Mouse (Mus musculus) liver, embryonic 15.5 days (tissue): ENCODE results near the gene Elp5. TPM values are rescaled to one million over a fixed set of nuclear protein-coding genes. Genes with fewer than 3 reads are reported as not detected.

ENCODE experiments used
- ATAC-seq: fragments of 200-750 bp; cut with Nextera tagmentation; 2 replicates; pipeline ENCODE4 v1.8.0; 2017; ENCODE audit warnings: moderate number of reproducible peaks, mild to moderate bottlenecking, moderate library complexity; ENCODE audit not compliant: insufficient read depth
- H3K27ac ChIP-seq: fragments of 300-500 bp; sonication (generic); replicated peaks from 2 replicates; pipeline ENCODE4 v1.5.1; 2015; ENCODE audit warnings: mild to moderate bottlenecking, inconsistent platforms
- H3K27me3 ChIP-seq: fragments of 300-500 bp; sonication (generic); 2 replicates; pipeline ENCODE4 v1.6.1; 2015; ENCODE audit warnings: mild to moderate bottlenecking, inconsistent platforms
- H3K36me3 ChIP-seq: fragments of 300-500 bp; sonication (generic); replicated peaks from 2 replicates; pipeline ENCODE4 v1.6.1; 2015; ENCODE audit warnings: moderate library complexity, mild to moderate bottlenecking, inconsistent platforms
- H3K4me1 ChIP-seq: fragments of 300-500 bp; sonication (generic); replicated peaks from 2 replicates; pipeline ENCODE4 v1.6.1; 2015; ENCODE audit warnings: inconsistent platforms
- H3K4me2 ChIP-seq: fragments of 300-500 bp; sonication (generic); 2 replicates; pipeline ENCODE4 v1.6.1; 2015; ENCODE audit warnings: moderate library complexity, mild to moderate bottlenecking, inconsistent platforms
- H3K4me3 ChIP-seq: fragments of 300-500 bp; sonication (generic); replicated peaks from 2 replicates; pipeline ENCODE4 v1.5.1; 2015; ENCODE audit warnings: mild to moderate bottlenecking, inconsistent platforms
- H3K9ac ChIP-seq: fragments of 300-500 bp; sonication (generic); 2 replicates; pipeline ENCODE4 v1.6.1; 2015; ENCODE audit warnings: moderate library complexity, mild to moderate bottlenecking, inconsistent platforms
- H3K9me3 ChIP-seq: fragments of 300-500 bp; sonication (generic); replicated peaks from 2 replicates; pipeline ENCODE4 v1.6.1; 2016; ENCODE audit warnings: inconsistent platforms
- WGBS: fragments of 180-500 bp; shearing (Covaris S2); methylation state at CpG from one replicate; pipeline ENCODE4 v1.1.7; 2015; ENCODE audit warnings: mixed read lengths; ENCODE audit not compliant: insufficient replicate concordance; 5-methylcytosine and 5-hydroxymethylcytosine counted together
- polyA plus RNA-seq: library from polyadenylated mRNA; unstranded; fragments of >200 nt; fragmentation: Nextera tagmentation; extraction: Ambion mirVana; gene quantifications from 2 replicates; pipeline ENCODE4 v1.2.1, GENCODE M21; 2015

Gene Elp5
- polyA plus RNA-seq, 1 experiment from 2014 or later: 58.1 TPM

DNA sequence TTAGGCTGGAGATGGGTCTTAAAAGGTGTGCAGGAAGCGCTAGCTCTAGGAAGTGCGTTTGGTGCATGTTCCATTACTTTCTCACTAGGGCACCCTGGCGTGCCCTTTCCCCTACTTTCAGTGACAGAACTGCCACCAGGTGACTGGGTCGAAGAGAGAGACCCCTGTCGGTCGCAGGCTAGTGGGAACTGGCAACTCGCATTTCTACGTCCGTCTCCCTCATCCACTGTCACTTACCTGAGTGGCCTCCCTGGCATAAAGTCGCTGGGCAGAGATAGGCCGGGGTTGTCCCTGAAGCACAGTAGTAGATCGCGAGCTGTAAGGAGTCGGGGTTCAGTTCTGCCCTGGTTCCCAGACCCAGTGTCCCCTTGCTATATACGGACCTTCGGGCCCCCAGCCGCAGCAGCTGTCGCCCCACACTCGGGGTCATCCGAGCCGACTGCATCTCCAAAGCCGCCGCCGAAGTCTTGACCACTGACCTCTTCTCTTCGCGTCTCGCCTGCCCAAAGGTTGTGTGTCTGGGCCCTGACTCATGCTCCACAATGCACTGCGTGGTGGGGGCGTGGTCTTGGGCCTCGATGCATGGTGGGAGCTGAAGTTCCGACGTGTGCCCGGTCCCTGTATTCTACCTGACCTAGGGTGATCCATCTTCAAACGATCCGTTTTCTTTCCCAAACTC is 32.7 kb upstream of the Elp5 start, which contains the start of gene Acadvl:
Gene Acadvl (minus strand): TSS at position 532 of the 679 bp plus-strand sequence.
- ATAC-seq: peak; percentile 84
- Histone ChIP-seq H3K36me3 (peaks cover 36% of the 10 kb centered on the region), H3K4me3 (peak within 1 kb of the TSS; percentile 73), H3K27me3 (no peaks in the 10 kb centered on the region), H3K9me3 (no peaks in the 10 kb centered on the region), H3K4me2 (peak within 1 kb of the TSS; percentile 88), H3K4me1 (peaks cover 50% of the 10 kb centered on the region), H3K9ac (peak within 1 kb of the TSS; percentile 75), H3K27ac (peak within 1 kb of the TSS; percentile 76)
- WGBS: under 1% methylated on average over 35 of the region's 35 CpGs

DNA sequence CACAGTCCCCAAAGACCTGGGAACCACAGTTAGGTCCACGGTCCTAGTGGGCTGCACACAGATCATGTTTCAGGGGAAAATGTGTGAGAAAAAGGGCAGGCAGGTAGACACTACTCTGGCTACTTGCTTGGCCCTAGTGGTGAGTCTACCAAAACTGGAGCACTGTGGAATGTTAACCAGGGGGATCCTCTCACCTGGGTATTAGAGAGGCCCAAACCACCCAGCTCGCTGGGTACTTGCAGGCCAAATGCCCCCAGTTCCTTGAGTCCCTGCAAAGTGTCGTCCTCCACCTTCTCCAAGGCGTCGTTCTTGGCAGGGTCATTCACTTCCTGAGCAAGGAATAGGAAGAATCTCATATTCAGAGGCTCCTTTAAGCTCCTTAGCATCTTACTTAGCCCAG is 31.7 kb upstream of the Elp5 start:
- H3K4me3 ChIP-seq: peak overlapping the region; percentile 73
- WGBS: 64% methylated on average over 5 of the region's 5 CpGs
- H3K9me3 ChIP-seq: no peaks in the 10 kb centered on the region
- peak overlapping the region; percentile 75; the same call in 1 of the 2 replicates for H3K9ac ChIP-seq
- no peaks in the 10 kb centered on the region for H3K27me3 ChIP-seq
- H3K27ac ChIP-seq: peak overlapping the region; percentile 76; the same call in 1 of the 2 replicates
- H3K4me1 ChIP-seq: peaks cover 42% of the 10 kb centered on the region
- peaks cover 44% of the 10 kb centered on the region for H3K36me3 ChIP-seq
- H3K4me2 ChIP-seq: peak overlapping the region; percentile 88
- ATAC-seq: no peak

DNA sequence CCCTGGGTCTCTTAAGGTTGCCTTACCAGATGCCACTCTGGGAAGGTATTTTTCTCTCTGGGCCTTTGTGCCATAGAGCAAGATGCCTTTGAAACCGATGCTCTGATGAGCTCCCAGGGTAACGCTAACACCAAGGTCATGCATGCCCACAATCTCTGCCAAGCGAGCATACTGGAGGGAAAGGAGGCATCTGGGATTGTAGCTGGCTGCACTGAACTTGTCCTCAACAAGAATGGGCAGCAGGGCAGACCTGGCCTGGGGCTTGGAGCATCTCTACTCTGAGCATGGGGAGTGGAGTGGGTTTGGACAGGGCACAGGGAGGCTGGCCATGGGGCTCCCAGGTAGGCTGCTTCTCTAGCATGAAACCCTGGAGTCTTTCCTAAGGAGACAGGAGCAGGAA is 31.1 kb upstream of the Elp5 start:
- no peaks in the 10 kb centered on the region for H3K9me3 ChIP-seq
- peaks cover 51% of the 10 kb centered on the region for H3K36me3 ChIP-seq
- H3K27me3 ChIP-seq: no peaks in the 10 kb centered on the region
- H3K4me3 ChIP-seq: no peak overlapping the region
- H3K27ac ChIP-seq: no peak overlapping the region
- H3K9ac ChIP-seq: no peak overlapping the region
- ATAC-seq: no peak
- peaks cover 35% of the 10 kb centered on the region for H3K4me1 ChIP-seq
- H3K4me2 ChIP-seq: no peak overlapping the region
- WGBS: 86% methylated on average over 3 of the region's 3 CpGs

DNA sequence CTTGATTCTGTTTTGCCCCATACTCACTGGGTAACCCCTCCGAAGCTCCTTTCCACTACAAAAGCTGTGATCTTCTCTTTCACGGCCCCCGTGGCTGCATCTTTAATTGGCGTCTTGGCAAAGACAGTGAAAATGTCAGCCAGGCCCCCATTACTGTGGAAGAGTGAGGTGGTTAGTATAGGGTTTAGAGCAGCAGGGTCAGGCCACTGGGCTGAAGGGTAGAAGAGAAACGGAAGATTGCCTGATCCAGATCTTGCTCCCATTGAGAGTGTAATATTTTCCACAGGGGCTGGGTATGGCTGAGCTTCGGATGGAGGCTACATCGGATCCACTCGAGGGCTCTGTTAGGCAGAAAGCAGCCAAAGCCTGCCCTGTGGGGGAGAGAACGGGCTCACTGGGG is 30.6 kb upstream of the Elp5 start:
- H3K27me3 ChIP-seq: no peaks in the 10 kb centered on the region
- peaks cover 56% of the 10 kb centered on the region for H3K36me3 ChIP-seq
- no peak overlapping the region for H3K9ac ChIP-seq
- H3K9me3 ChIP-seq: no peaks in the 10 kb centered on the region
- H3K4me1 ChIP-seq: peaks cover 31% of the 10 kb centered on the region
- H3K27ac ChIP-seq: no peak overlapping the region
- no peak for ATAC-seq
- H3K4me2 ChIP-seq: no peak overlapping the region
- WGBS: 80% methylated on average over 9 of the region's 9 CpGs
- H3K4me3 ChIP-seq: no peak overlapping the region

DNA sequence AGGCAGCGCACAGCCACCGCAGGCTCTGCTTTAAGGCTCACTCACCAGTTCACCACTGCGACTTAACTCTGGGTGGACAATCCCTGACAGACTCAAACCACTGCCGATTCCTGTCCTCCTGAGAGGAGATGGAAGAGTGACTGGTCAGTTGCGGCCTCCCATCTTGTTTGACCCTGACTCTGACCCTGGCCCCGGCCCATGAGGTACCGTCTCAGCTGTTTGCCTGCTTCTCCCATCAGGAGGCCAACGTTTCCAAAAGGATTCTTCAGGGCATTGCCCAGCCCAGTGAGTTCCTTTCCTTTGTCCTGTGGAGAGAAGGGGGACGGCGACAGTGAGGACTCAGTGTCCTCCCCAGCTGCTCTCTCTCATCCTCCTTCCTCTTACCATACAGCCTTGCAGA is 28.6 kb upstream of the Elp5 start:
- 76% methylated on average over 10 of the region's 10 CpGs for WGBS
- H3K4me3 ChIP-seq: no peak overlapping the region
- no peaks in the 10 kb centered on the region for H3K27me3 ChIP-seq
- no peaks in the 10 kb centered on the region for H3K9me3 ChIP-seq
- no peak overlapping the region for H3K27ac ChIP-seq
- peaks cover 75% of the 10 kb centered on the region for H3K36me3 ChIP-seq
- no peak overlapping the region for H3K9ac ChIP-seq
- no peak for ATAC-seq
- H3K4me2 ChIP-seq: no peak overlapping the region
- H3K4me1 ChIP-seq: peaks cover 25% of the 10 kb centered on the region

DNA sequence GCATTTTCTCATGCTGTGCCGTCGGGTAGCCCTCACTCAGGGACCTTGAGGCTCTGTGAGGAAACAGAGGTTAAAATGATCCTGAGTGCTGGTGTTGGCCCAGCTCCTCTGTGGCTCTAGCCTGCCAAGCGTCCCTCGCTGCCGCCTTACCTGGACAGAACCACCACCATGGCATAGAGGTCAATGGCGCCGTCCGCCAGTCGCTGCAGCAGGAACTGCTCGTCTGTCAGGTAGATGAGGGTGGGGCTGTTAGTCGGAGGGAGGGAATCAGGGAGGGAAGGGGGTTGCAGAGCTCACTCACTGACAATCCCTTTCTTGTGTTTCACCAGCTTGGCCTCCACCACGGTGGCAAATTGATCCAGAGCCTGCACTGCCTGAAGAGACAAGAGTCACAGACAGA is 28.2 kb upstream of the Elp5 start:
- H3K9ac ChIP-seq: no peak overlapping the region
- H3K4me3 ChIP-seq: no peak overlapping the region
- 84% methylated on average over 12 of the region's 12 CpGs for WGBS
- H3K36me3 ChIP-seq: peaks cover 78% of the 10 kb centered on the region
- ATAC-seq: no peak
- no peak overlapping the region for H3K27ac ChIP-seq
- H3K9me3 ChIP-seq: no peaks in the 10 kb centered on the region
- H3K4me2 ChIP-seq: no peak overlapping the region
- H3K4me1 ChIP-seq: peaks cover 21% of the 10 kb centered on the region
- H3K27me3 ChIP-seq: no peaks in the 10 kb centered on the region

DNA sequence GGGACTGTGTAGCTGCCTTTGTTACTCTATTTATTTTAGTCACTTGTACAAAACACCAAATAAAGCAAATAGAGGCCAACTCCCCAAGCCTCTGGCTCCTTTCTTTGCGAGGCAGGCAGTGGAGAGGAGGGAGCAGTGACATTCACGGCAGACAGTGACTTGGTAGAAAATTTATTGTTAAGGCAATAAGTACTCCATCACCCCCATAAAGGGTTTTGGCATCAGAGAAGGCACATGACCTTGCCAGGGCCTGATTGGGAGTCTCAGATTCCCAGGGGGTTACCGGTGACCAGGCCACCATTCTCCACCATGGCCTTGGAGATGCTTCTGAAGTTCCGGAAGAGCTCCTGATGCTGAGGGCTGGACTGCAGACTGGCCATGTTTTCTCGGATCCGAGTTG is 27.7 kb upstream of the Elp5 start:
- H3K4me3 ChIP-seq: no peak overlapping the region
- H3K4me1 ChIP-seq: peaks cover 18% of the 10 kb centered on the region
- peaks cover 79% of the 10 kb centered on the region for H3K36me3 ChIP-seq
- no peak overlapping the region for H3K27ac ChIP-seq
- no peaks in the 10 kb centered on the region for H3K9me3 ChIP-seq
- H3K4me2 ChIP-seq: no peak overlapping the region
- H3K27me3 ChIP-seq: no peaks in the 10 kb centered on the region
- ATAC-seq: no peak
- 84% methylated on average over 6 of the region's 6 CpGs for WGBS
- no peak overlapping the region for H3K9ac ChIP-seq

DNA sequence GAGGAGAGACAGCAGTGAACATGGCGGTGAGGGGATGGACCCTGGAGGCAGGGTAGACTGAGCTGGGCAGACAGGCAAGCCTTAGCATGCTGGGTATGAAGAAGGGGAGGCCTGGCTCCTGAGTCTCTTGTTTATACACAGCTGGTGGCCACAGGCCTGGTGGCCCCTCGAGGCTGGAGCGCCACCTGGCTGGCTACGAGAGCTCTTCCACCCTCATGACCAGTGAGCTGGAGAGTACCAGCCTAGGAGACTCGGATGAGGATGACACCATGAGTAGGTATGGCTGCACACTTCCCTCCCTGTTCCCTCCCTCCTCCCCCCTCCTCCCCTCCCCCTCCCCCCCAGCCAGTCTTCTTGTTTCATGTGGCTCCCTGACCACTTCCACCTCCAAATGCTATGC is 23.2 kb upstream of the Elp5 start:
- Histone ChIP-seq H3K27ac (no peak overlapping the region), H3K27me3 (no peaks in the 10 kb centered on the region), H3K4me3 (no peak overlapping the region), H3K36me3 (peaks cover 55% of the 10 kb centered on the region), H3K9me3 (no peaks in the 10 kb centered on the region), H3K9ac (no peak overlapping the region), H3K4me1 (peaks cover 24% of the 10 kb centered on the region), H3K4me2 (no peak overlapping the region)
- ATAC-seq: no peak
- 65% methylated on average over 5 of the region's 5 CpGs for WGBS

DNA sequence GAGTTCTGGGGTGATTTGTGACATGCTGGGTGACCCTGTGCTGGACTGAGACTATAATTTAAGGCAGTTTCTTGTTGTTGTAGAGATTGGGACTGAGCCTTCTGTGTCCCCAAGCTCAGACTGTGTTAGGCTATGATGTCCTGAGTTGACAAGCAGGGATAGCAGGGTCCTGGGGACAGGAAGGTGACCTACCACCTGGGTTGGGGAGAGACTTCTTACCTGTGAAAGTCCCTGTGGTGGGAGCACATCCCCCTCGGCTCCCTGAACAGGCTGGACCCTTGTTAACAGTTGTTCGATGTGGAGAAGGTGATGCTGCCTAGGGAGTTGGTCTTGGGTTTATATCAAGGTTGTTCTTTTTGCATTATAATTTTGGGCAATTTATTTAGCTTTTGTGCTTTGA is 20.2 kb upstream of the Elp5 start:
- Histone ChIP-seq H3K36me3 (peaks cover 52% of the 10 kb centered on the region), H3K4me2 (no peak overlapping the region), H3K4me3 (no peak overlapping the region), H3K27me3 (no peaks in the 10 kb centered on the region), H3K9me3 (no peaks in the 10 kb centered on the region), H3K9ac (no peak overlapping the region), H3K4me1 (peaks cover 48% of the 10 kb centered on the region), H3K27ac (no peak overlapping the region)
- ATAC-seq: no peak
- 75% methylated on average over 2 of the region's 2 CpGs for WGBS

DNA sequence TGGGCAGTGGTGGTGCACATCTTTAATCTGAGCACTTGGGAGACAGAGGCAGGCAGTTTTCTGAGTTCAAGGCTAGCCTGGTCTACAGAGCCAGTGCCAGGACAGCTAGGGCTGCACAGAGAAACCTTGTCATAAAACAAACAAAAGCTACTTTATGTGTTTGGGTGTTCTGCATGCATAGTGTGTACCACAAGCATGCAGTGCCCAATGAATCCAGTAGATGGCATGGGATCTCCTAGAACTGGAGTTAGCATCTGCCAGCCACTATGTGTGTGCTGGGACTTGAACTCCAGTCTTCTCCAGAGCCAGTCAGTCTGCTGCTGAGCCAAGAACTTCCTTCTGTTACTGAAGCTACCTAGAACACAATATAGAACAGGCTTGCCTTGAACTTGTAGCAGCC is 19.5 kb upstream of the Elp5 start:
- H3K9ac ChIP-seq: no peak overlapping the region
- H3K9me3 ChIP-seq: no peaks in the 10 kb centered on the region
- no peaks in the 10 kb centered on the region for H3K27me3 ChIP-seq
- no peak overlapping the region for H3K27ac ChIP-seq
- no peak for ATAC-seq
- H3K4me3 ChIP-seq: peak overlapping the region; percentile 73; the same call in 1 of the 2 replicates
- H3K4me1 ChIP-seq: peaks cover 54% of the 10 kb centered on the region
- peak overlapping the region; percentile 100 for H3K4me2 ChIP-seq
- peaks cover 47% of the 10 kb centered on the region for H3K36me3 ChIP-seq

DNA sequence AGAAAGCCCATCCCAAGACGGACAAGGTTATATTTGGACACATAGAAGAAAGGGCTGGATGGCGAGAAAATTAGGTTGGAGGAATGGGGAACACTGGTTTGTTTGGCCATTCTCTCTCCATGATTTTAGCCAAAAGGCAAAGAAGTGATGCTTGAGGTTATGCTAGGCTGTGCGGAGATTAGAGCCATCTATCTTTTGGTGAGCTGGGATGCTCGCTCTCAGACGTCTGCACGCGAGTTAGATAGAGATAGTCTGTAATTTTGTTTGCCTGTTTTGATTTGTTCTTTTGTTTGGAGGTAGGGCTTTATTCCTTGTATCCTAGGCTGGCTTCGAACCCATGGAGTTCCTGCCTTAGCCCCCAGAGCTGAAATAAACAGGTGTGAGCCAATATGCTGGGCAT is 18.8 kb upstream of the Elp5 start:
- Histone ChIP-seq H3K4me1 (peaks cover 55% of the 10 kb centered on the region), H3K4me2 (peak overlapping the region; percentile 100), H3K4me3 (peak overlapping the region; percentile 73), H3K9ac (peak overlapping the region; percentile 76), H3K27me3 (no peaks in the 10 kb centered on the region), H3K27ac (peak overlapping the region; percentile 85), H3K36me3 (peaks cover 40% of the 10 kb centered on the region), H3K9me3 (no peaks in the 10 kb centered on the region)
- ATAC-seq: no peak
- 13% methylated on average over 8 of the region's 8 CpGs for WGBS

DNA sequence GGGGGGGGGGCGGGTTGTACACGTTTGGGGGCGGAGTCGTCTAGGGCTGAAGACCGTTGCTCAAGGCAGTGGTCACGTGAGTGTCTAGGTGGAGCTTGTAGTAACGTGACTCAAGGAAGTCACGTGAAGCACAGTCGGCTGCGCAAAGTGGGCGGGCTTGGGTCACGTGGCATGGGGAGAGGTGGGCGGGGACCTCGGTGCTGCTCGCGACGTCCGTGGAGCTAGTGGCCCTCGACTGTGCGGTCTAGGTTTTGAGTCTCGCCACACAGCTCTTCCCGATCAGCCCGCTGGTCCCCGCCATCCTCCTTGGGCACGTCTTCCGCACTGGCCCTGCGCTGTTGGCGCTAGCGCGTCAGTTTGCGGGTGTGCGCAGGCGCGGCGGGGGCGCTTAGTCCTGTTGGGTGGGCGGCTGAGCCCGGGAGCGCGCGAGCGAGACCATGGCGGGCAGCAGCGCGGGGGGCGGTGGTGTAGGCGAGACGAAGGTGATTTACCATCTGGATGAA is 18.1 kb upstream of the Elp5 start, which contains the start of gene Dvl2:
Gene Dvl2 (plus strand): TSS at position 200 of the 503 bp plus-strand sequence.
- peak within 1 kb of the TSS; percentile 73 for H3K4me3 ChIP-seq
- peak within 1 kb of the TSS; percentile 76 for H3K9ac ChIP-seq
- H3K27me3 ChIP-seq: no peaks in the 10 kb centered on the region
- WGBS: under 1% methylated on average over 48 of the region's 48 CpGs
- ATAC-seq: peak; percentile 11
- H3K27ac ChIP-seq: peak within 1 kb of the TSS; percentile 85
- H3K4me1 ChIP-seq: peaks cover 55% of the 10 kb centered on the region
- peak within 1 kb of the TSS; percentile 100 for H3K4me2 ChIP-seq
- peaks cover 35% of the 10 kb centered on the region for H3K36me3 ChIP-seq
- no peaks in the 10 kb centered on the region for H3K9me3 ChIP-seq
